Mouse (Mus musculus) CH12F3 (cell line): Measurements from ENCODE around the gene Cd79b.
"Not testable (repeated sequence)": the region's sequence is repeated elsewhere in the genome, so short reads cannot be mapped to it uniquely, and the experiment has no call there.

Source experiments
- in situ Hi-C: fragments of 300-500 bp; cut with MboI; formaldehyde crosslinking; loops from 2 replicates; pipeline ENCODE4 v1.14.3; 2020; ENCODE audit warnings: low sequenced_read_pairs

The Cd79b gene

GRCm38 (mm10) chr11:106314333-106314812, at the start of gene Cd79b:
TSS of gene Cd79b (minus strand) at chr11:106314762.
- in situ Hi-C loops: no loop called here

GRCm38 (mm10) chr11:106359350-106359749, 44.8 kb upstream of the Cd79b start:
- in situ Hi-C loops: no loop called here

GRCm38 (mm10) chr11:106355382-106356128, 41.0 kb upstream of the Cd79b start:
- in situ Hi-C loops: no loop called here

GRCm38 (mm10) chr11:106354181-106354580, 39.6 kb upstream of the Cd79b start:
- in situ Hi-C loops: no loop called here

GRCm38 (mm10) chr11:106353188-106353587, 38.6 kb upstream of the Cd79b start, which contains the start of gene Scn4a:
TSS of gene Scn4a (minus strand) at chr11:106353288.
- in situ Hi-C loops: no loop called here

GRCm38 (mm10) chr11:106351941-106352340, 37.4 kb upstream of the Cd79b start:
- in situ Hi-C loops: no loop called here

- in situ Hi-C loops: no loop called here
Observed at GRCm38 (mm10) chr11:106351253-106351652, 36.7 kb upstream of the Cd79b start.

GRCm38 (mm10) chr11:106350853-106351252, 36.3 kb upstream of the Cd79b start:
- in situ Hi-C loops: no loop called here

- in situ Hi-C loops: no loop called here
Observed at GRCm38 (mm10) chr11:106349772-106350171, 35.2 kb upstream of the Cd79b start.

GRCm38 (mm10) chr11:106344910-106345309, 30.3 kb upstream of the Cd79b start:
- in situ Hi-C loops: no loop called here

GRCm38 (mm10) chr11:106340990-106341520, 26.5 kb upstream of the Cd79b start:
- in situ Hi-C loops: no loop called here

- in situ Hi-C loops: not testable (repeated sequence)
Observed at GRCm38 (mm10) chr11:106339323-106339722, 24.8 kb upstream of the Cd79b start.

- in situ Hi-C loops: no loop called here
Observed at GRCm38 (mm10) chr11:106338870-106339269, 24.3 kb upstream of the Cd79b start.

GRCm38 (mm10) chr11:106338029-106338428, 23.5 kb upstream of the Cd79b start:
- in situ Hi-C loops: no loop called here

GRCm38 (mm10) chr11:106334066-106334465, 19.5 kb upstream of the Cd79b start:
- in situ Hi-C loops: no loop called here

- in situ Hi-C loops: no loop called here
Observed at GRCm38 (mm10) chr11:106332458-106332857, 17.9 kb upstream of the Cd79b start.

GRCm38 (mm10) chr11:106329682-106330081, 15.1 kb upstream of the Cd79b start:
- in situ Hi-C loops: loop anchor here (5.0 kb wide), 1 partner anchor 63 kb away; no protein-coding TSS in a partner anchor

GRCm38 (mm10) chr11:106329128-106329527, 14.6 kb upstream of the Cd79b start:
- in situ Hi-C loops: loop anchor here (5.0 kb wide), 1 partner anchor 63 kb away; no protein-coding TSS in a partner anchor

- in situ Hi-C loops: loop anchor here (5.0 kb wide), 1 partner anchor 64 kb away; no protein-coding TSS in a partner anchor
Observed at GRCm38 (mm10) chr11:106328521-106328920, 14.0 kb upstream of the Cd79b start.

GRCm38 (mm10) chr11:106326475-106326874, 11.9 kb upstream of the Cd79b start:
- in situ Hi-C loops: loop anchor here (5.0 kb wide), 1 partner anchor 66 kb away; no protein-coding TSS in a partner anchor

- in situ Hi-C loops: loop anchor here (5.0 kb wide), 1 partner anchor 67 kb away; no protein-coding TSS in a partner anchor
Observed at GRCm38 (mm10) chr11:106325566-106326206, 11.1 kb upstream of the Cd79b start.
